Mouse (Mus musculus) liver, embryonic 16.5 days (tissue): Measurements from ENCODE around the gene Slc10a7. TPM values are rescaled to one million over a fixed set of nuclear protein-coding genes. Genes with fewer than 3 reads are reported as not detected.

Experiments
- ATAC-seq: fragments of 200-750 bp; cut with Nextera tagmentation; 2 replicates; pipeline ENCODE4 v1.8.0; 2017; ENCODE audit warnings: low read depth, mild to moderate bottlenecking, moderate number of reproducible peaks, moderate library complexity
- H3K27ac ChIP-seq: fragments of 300-500 bp; sonication (generic); 2 replicates; pipeline ENCODE4 v1.5.1; 2014; ENCODE audit warnings: mild to moderate bottlenecking, low read length
- H3K27me3 ChIP-seq: fragments of 300-500 bp; sonication (generic); 2 replicates; pipeline ENCODE4 v1.6.1; 2014; ENCODE audit warnings: low read depth, low read length, mixed read lengths; ENCODE audit not compliant: control insufficient read depth, insufficient read depth
- H3K36me3 ChIP-seq: fragments of 300-500 bp; sonication (generic); 2 replicates; pipeline ENCODE4 v1.6.1; 2014; ENCODE audit warnings: mild to moderate bottlenecking; ENCODE audit not compliant: control insufficient read depth, insufficient read depth
- H3K4me1 ChIP-seq: fragments of 300-500 bp; sonication (generic); 2 replicates; pipeline ENCODE4 v1.6.1; 2014; ENCODE audit warnings: low read depth, low read length, mixed read lengths; ENCODE audit not compliant: control insufficient read depth
- H3K4me2 ChIP-seq: fragments of 300-500 bp; sonication (generic); 2 replicates; pipeline ENCODE4 v1.6.1; 2014; ENCODE audit warnings: low read depth, low read length, mixed read lengths
- H3K4me3 ChIP-seq: fragments of 300-500 bp; sonication (generic); 2 replicates; pipeline ENCODE4 v1.5.1; 2014; ENCODE audit warnings: low read depth, mild to moderate bottlenecking, low read length
- H3K9ac ChIP-seq: fragments of 300-500 bp; sonication (generic); 2 replicates; pipeline ENCODE4 v1.6.1; 2014; ENCODE audit warnings: low read depth, low read length
- H3K9me3 ChIP-seq: fragments of 300-500 bp; sonication (generic); replicated peaks from 2 replicates; pipeline ENCODE4 v1.6.1; 2016; ENCODE audit warnings: low read length; ENCODE audit not compliant: control insufficient read depth
- WGBS: fragments of 180-500 bp; shearing (Covaris S2); extraction: QIAGEN DNeasy Blood & Tissue Kit; methylation state at CpG from one replicate; pipeline ENCODE4 v1.1.7; 2014; ENCODE audit not compliant: insufficient replicate concordance; 5-methylcytosine and 5-hydroxymethylcytosine counted together
- polyA plus RNA-seq: library from polyadenylated mRNA; unstranded; fragments of >200 nt; fragmentation: Nextera tagmentation; extraction: Ambion mirVana; gene quantifications from 2 replicates; pipeline ENCODE4 v1.2.1, GENCODE M21; 2015

Gene Slc10a7
- polyA plus RNA-seq, 1 experiment from 2014 or later, result 6.2 TPM

DNA sequence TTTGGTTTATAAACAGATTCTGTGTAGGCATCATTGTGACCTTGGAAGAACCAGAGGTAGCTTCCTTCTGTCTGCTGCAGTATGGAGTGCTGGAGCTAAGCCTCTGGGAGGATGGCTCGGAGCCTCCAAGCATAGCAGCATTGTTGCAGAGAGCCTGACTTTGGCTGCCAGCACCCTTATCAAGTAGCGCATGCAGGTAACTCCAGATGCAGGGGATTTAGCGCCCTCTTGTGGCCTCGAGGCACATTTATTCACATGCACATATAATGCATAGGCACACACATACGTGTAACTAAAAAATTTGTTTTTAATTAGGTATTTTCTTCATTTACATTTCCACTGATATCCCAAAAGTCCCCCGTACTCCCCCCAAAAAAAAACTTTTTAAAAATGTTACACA lies 52.5 kb downstream of the Slc10a7 start:
- H3K4me2 ChIP-seq, result no peak overlapping the region
- H3K27ac ChIP-seq, result no peak overlapping the region
- H3K9me3 ChIP-seq, result no peaks in the 10 kb centered on the region; the same call in 1 of the 2 replicates
- no peaks in the 10 kb centered on the region for H3K27me3 ChIP-seq
- no peak overlapping the region for H3K4me3 ChIP-seq
- H3K4me1 ChIP-seq, result no peaks in the 10 kb centered on the region
- WGBS, result 78% methylated on average over 6 of the region's 6 CpGs
- H3K36me3 ChIP-seq, result peaks cover 3% of the 10 kb centered on the region; the same call in 1 of the 2 replicates
- no peak for ATAC-seq
- H3K9ac ChIP-seq, result no peak overlapping the region

DNA sequence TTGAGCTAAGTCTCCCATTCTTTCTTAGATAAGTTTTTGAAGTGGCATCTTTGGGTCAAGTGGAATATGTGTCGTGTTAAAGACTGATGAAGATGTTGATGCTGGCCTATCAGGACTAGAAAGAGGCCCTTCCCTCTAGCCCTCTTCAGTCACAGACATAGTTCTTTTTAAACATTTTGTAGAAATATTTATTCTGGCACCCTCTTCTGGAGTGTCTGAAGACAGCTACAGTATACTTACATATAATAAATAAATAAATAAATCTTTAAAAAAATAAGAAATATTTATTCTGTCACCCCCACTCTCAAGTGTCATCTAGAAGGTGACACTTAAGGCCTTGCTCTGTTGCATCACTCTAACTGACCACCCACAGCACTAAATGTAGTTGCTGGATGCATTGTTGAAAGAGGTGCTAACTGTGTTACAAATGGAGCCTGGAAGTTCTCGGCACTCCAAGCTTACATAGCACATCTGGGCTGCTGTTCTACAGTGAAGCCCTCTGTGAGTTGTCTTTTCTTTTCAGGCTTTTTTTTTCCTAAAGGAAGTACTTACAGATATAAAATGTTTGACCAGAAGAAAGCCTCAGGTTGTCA lies 54.4 kb downstream of the Slc10a7 start:
- Histone ChIP-seq H3K4me2 (no peak overlapping the region), H3K9ac (no peak overlapping the region), H3K4me3 (no peak overlapping the region), H3K27me3 (no peaks in the 10 kb centered on the region), H3K27ac (no peak overlapping the region), H3K9me3 (no peaks in the 10 kb centered on the region; the same call in 1 of the 2 replicates), H3K36me3 (peaks cover 3% of the 10 kb centered on the region; the same call in 1 of the 2 replicates), H3K4me1 (no peaks in the 10 kb centered on the region)
- ATAC-seq, result no peak
- WGBS, result 53% methylated on average over 2 of the region's 2 CpGs

DNA sequence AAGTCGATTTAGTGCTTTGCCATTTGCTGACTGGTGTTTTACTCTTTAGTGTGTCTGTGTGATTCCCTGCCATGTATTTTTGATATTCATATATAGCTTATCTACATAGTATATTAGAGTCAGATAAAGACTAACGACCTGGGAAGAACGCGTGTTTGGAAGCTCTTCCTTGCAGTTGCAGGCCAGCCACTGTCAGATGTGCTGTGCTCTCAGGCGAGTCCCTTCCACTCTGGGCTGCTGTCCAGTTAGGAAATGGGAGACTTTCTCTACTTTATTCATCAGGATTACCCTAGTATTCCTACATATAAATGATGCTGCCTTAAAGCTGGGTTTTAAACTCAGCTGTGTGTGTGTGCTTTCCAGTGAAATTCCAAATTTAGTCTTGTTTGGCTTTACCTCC lies 55.1 kb downstream of the Slc10a7 start:
- Histone ChIP-seq H3K27ac (no peak overlapping the region), H3K4me2 (no peak overlapping the region), H3K9me3 (no peaks in the 10 kb centered on the region; the same call in 1 of the 2 replicates), H3K27me3 (no peaks in the 10 kb centered on the region), H3K4me3 (no peak overlapping the region), H3K4me1 (no peaks in the 10 kb centered on the region), H3K36me3 (peaks cover 3% of the 10 kb centered on the region; the same call in 1 of the 2 replicates), H3K9ac (no peak overlapping the region)
- ATAC-seq, result no peak
- 79% methylated on average over 5 of the region's 5 CpGs for WGBS

DNA sequence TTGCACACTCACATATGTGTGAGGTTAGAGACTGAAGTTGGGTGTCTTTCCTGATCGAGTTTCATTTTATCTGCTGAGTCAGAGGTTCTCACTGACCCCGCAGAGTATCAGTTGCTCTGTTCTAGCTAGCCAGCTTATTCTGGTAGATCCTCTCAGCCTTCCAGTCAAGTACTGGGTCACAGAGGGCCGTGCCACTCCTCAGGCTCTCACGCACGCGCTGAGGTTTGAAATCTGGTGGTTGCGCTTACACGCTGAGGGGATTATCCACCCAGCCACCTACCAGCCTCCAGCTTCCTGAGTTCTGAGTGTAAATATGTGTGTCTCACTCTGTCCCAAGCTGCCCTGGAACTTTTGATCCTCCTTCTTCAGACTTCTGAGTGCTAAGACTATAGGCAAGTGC lies 59.0 kb downstream of the Slc10a7 start:
- no peak for ATAC-seq
- Histone ChIP-seq H3K4me1 (no peaks in the 10 kb centered on the region), H3K9me3 (no peaks in the 10 kb centered on the region), H3K27ac (no peak overlapping the region), H3K27me3 (no peaks in the 10 kb centered on the region), H3K9ac (no peak overlapping the region), H3K4me3 (no peak overlapping the region), H3K36me3 (no peaks in the 10 kb centered on the region), H3K4me2 (no peak overlapping the region)
- WGBS, result 72% methylated on average over 8 of the region's 8 CpGs

DNA sequence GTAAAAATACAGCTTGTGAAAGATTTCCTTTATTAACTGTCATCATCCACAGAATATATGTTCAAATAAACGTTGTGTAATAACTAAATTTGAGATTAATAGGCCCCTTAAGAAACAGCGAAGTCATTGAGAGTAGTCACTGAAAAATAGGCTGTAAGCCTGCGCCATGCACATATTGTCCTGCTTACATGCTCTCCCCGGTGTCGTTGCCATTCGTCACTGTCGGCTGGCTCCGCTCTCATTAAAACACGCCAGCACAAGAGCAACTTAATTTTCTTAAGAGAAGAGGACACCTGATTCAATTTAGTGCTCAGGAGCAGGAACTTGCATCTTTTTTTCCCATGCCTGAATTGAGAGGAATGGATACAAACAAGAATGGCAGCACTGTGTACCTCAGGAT lies 62.4 kb downstream of the Slc10a7 start:
- Histone ChIP-seq H3K36me3 (no peaks in the 10 kb centered on the region), H3K9me3 (no peaks in the 10 kb centered on the region), H3K4me3 (no peak overlapping the region), H3K4me2 (no peak overlapping the region), H3K27ac (no peak overlapping the region), H3K9ac (no peak overlapping the region), H3K4me1 (no peaks in the 10 kb centered on the region), H3K27me3 (no peaks in the 10 kb centered on the region)
- ATAC-seq, result no peak
- 81% methylated on average over 9 of the region's 9 CpGs for WGBS

DNA sequence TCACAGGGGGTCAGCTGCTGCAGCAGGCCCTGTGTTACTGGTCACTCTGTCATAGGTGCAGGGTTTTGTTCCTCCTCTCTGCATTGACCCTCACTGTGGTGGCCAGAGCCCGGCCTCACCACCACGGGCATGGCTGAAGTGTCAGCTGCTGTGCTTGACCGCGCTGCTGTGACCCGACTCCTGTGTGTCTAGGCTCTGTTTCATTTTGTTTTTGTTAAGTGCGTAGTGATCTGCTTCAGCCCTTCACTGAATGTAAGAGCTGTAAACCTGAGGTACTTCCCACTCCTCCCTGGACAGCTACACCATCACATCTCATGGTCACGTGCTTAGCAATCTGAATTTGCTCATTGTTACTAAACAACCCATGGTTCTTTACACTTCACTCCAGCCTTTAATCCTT lies 65.1 kb downstream of the Slc10a7 start:
- WGBS, result 85% methylated on average over 7 of the region's 7 CpGs
- Histone ChIP-seq H3K9me3 (no peaks in the 10 kb centered on the region), H3K27ac (no peak overlapping the region), H3K4me1 (no peaks in the 10 kb centered on the region), H3K36me3 (no peaks in the 10 kb centered on the region), H3K9ac (no peak overlapping the region), H3K4me2 (no peak overlapping the region), H3K4me3 (no peak overlapping the region), H3K27me3 (no peaks in the 10 kb centered on the region)
- ATAC-seq, result no peak

- H3K4me3 ChIP-seq, result no peak overlapping the region
- 74% methylated on average over 10 of the region's 10 CpGs for WGBS
- ATAC-seq, result no peak
- H3K4me2 ChIP-seq, result no peak overlapping the region
- no peaks in the 10 kb centered on the region for H3K27me3 ChIP-seq
- no peaks in the 10 kb centered on the region for H3K9me3 ChIP-seq
- no peak overlapping the region for H3K27ac ChIP-seq
- no peak overlapping the region for H3K9ac ChIP-seq
- no peaks in the 10 kb centered on the region for H3K4me1 ChIP-seq
- H3K36me3 ChIP-seq, result no peaks in the 10 kb centered on the region
Observed at GRCm38 (mm10) chr8:78577569-78577968, 68.4 kb downstream of the Slc10a7 start.

- H3K36me3 ChIP-seq, result no peaks in the 10 kb centered on the region
- H3K4me2 ChIP-seq, result no peak overlapping the region
- WGBS, result 88% methylated on average over 3 of the region's 3 CpGs
- no peak overlapping the region for H3K4me3 ChIP-seq
- ATAC-seq, result no peak
- H3K4me1 ChIP-seq, result no peaks in the 10 kb centered on the region
- no peaks in the 10 kb centered on the region for H3K9me3 ChIP-seq
- no peaks in the 10 kb centered on the region for H3K27me3 ChIP-seq
- H3K27ac ChIP-seq, result no peak overlapping the region
- no peak overlapping the region for H3K9ac ChIP-seq
Observed at GRCm38 (mm10) chr8:78578036-78578435, 68.9 kb downstream of the Slc10a7 start.

GRCm38 (mm10) chr8:78584011-78584776 lies 75.0 kb downstream of the Slc10a7 start:
- ATAC-seq, result no peak
- WGBS, result 62% methylated on average over 5 of the region's 5 CpGs
- Histone ChIP-seq H3K27me3 (no peaks in the 10 kb centered on the region), H3K4me3 (no peak overlapping the region), H3K36me3 (no peaks in the 10 kb centered on the region), H3K4me1 (no peaks in the 10 kb centered on the region), H3K4me2 (no peak overlapping the region), H3K27ac (no peak overlapping the region), H3K9ac (no peak overlapping the region), H3K9me3 (no peaks in the 10 kb centered on the region)
